Mouse (Mus musculus): ENCODE results near the gene Myct1.

Gene Myct1

GRCm38 (mm10) chr10:5593464-5593863, at the start of gene Myct1:
TSS of gene Myct1 (plus strand) at chr10:5593775.
- DNase-seq = no peak

GRCm38 (mm10) chr10:5546428-5546827, 47.1 kb upstream of the Myct1 start:
- no peak for DNase-seq

DNA sequence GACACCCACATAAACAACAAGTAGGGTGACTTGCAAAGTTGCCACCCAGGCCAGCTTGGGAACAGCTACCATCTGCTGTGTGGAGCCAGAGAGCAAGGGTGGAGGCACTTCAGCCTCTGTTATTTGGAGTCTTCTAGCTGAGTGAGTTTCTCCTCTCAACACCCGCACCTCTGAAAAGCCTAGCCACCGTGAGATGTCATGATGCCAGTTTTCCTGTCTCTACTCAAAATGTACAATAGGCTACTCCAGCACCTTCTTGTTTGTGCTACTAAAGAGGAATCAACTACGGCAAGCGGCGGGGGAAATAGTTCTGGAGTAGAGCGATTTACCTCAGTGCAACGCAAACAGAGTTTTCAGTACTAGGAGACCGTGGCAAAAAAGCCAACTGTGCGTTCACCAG, 45.8 kb upstream of the Myct1 start:
- DNase-seq = no peak

GRCm38 (mm10) chr10:5548651-5549050, 44.9 kb upstream of the Myct1 start:
- no peak for DNase-seq

DNA sequence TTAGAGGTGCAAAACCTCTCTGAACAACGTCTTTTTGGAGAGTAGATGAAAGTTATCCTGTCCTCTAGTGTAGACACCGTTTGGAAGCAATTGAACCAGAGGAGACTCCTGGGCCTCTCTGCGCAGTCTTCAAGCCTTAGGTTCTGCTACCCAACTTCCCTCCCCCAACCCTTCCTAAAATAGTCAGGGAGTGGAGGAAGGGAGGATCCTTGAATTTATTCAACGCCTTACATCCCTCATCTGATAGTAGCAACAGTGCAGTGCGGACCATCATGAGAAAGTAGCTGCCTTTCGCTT, 43.8 kb upstream of the Myct1 start:
- no peak for DNase-seq

DNA sequence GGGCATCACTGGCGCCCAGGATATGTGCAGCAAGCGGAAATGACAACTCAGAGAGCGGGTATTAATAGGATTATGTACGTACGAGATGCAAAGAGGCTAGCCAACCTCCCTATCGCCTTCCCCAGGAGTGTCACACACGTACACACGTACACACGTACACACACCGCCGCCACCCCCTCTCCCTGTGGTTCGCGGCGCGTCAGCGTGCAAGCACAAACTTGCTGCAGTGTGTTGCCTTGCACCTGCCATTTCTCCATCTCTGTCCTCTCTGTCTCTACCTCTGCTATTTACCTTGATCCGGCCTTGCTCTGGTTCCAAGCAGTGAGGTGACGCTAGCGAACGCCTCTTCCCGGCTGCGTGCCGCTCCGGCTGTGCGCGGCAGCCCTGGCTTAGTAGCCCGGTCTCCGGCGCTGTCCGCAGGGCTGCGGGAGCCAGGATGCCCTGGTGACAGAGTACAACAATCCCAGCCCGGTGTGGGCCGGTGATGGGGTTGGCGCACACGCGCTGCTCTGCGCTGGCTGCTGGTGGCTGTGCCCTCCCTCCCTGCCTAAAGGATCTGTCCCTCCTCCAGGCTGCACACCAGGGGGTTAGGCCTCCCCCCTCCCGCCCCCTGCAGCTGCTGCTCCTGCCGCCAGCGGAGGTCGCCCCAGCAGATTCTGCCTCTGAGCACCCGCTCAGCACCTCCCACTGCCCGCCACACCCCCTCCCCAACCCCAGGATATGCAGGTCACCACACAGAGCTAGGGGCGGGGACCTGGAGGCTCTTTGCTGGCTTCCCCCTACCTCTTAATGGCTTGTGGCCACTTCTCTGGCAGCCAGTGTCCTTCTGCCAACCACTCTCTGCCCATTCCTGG, 43.2 kb upstream of the Myct1 start:
- peak; percentile 68 for DNase-seq

GRCm38 (mm10) chr10:5551382-5551781, 42.2 kb upstream of the Myct1 start, which contains the start of gene Syne1:
TSS of gene Syne1 (minus strand) at chr10:5551482.
- no peak for DNase-seq

- DNase-seq = peak; percentile 29
Measured at GRCm38 (mm10) chr10:5554941-5555340, 38.6 kb upstream of the Myct1 start.

GRCm38 (mm10) chr10:5558808-5559207, 34.8 kb upstream of the Myct1 start:
- no peak for DNase-seq

DNA sequence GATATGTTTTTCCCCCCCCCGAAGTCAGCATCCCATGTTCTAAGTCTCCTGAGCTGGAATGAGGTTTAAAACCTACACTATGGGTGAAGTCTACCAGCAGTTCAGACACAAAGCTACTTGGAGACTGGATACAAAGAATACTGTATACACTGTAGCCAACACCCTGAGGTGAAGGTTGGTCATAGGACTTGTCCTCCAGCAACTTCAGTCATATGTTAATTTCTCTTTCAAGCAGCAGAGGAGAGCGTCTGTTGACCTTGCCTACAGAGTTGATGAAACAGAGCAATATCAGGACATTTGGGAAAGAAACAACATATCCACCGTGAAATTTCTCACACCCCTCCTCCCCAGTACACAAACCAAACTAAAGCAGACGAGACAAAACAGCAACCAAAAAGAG, 33.0 kb upstream of the Myct1 start:
- no peak for DNase-seq

DNA sequence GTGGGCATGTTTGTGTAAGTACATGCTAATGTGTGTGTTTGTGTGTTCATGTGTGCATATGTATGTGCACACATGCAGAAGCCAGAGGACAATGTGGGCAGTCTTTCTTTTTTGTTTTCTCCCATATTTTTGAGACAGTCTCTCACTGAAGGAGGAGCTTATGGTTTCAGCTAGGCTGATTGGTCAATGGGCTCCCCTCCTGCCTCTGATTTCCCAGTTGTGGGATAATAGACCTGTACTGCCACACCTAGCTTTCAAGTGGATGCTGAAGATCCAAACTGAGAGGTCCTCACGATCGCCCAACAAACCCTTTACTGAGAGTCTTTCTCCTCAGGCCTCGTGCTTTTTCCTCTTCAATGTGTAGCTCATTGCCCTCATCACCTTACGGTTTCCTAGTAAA, 31.9 kb upstream of the Myct1 start:
- DNase-seq = no peak

GRCm38 (mm10) chr10:5568991-5569390, 24.6 kb upstream of the Myct1 start:
- DNase-seq = peak; percentile 13

DNA sequence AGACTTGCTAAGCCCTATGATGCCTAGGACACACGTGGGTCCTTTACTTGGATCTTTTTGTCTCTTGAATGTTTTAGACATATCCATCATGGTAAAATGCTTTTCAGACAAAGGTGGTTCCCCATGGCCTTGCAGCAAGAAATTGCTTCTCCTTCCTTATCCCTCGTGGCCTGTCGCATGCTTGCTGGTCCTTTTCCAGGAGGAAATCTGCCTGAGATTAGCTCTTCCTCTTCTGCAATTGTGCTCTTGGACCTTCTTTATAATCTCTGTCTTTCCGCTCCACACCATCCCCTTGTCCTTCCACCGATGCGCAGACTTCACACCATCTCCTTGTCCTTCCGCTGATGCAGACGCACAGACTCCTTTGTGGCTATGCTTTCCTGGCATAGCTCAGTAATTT, 23.5 kb upstream of the Myct1 start:
- DNase-seq = no peak

- no peak for DNase-seq
Measured at GRCm38 (mm10) chr10:5571332-5571731, 22.2 kb upstream of the Myct1 start.

DNA sequence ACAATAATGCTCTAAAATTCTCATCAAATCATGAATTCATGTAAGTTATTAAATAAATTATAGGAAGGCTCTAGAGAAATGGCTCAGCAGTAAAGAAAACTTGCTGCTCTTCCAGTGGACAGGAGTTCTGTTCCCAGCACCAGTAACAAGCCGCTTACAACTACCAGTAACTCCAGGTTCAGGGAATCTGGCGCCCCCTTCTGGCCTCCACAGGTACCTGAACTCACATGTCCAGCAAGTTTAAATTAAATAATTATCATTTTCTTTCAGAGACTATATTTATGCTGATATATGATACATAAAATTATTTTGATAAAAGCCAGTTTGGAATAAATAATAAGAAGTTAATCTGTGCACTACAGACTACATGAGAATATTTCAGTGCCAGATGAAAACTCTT, 20.2 kb upstream of the Myct1 start:
- no peak for DNase-seq

DNA sequence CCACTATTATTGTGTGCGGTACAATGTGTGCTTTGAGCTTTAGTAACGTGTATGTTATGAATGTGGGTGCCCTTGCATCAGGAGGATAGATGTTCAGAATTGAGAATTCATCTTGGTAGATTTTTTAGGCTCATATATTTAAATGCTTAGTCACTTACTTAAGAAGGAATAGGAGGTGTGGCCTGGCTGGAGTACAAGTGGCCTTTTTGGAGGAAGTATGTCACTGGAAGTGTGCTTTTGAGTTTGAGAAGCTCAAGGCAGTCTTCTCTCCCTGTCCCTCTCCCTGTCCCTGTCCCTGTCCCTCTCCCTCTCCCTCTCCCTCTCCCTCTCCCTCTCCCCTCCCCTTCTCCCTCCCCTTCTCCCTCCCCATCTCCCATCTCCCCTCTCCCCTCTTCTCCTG, 2.5 kb upstream of the Myct1 start:
- DNase-seq = no peak

- no peak for DNase-seq
Measured at GRCm38 (mm10) chr10:5591996-5592395, 1.6 kb upstream of the Myct1 start.

DNA sequence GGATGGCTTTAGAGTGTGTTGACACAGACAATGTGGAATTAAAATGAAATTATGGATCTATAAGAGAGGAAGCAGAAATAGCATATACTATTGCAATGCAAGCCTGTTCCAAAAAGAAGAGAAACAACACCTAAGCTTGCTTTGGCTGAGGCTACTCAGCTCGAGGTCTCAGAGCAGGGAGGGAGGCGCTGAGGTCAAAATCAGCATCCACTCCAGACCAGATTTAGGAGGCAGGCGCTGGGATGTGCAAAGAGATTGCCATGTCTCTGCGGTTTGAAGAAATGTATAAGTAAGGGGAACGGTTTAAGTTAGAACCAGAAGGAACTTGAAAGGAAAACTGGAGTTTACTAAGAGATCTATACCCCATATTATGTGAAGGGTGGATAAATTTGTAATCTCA, 882 bp downstream of the Myct1 start:
- no peak for DNase-seq

DNA sequence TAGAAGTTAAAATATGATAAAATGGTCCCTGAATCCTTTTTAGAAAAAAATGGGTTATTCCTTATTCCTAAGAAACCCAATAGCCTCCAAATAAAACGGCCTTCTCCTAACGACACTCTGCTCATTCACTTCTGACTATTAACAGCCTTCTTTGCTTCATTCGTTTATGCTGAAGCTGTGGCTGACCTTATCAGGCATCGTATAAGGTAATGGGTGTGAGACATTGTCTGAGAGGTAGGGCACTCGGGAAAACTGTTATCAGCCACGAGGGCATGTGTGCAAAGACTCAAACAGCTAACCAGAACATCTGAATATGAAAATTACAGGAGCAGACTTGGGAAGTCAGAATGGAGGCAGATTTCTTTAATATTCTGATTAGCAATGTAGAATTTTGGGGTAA, 3.0 kb downstream of the Myct1 start:
- DNase-seq = no peak

DNA sequence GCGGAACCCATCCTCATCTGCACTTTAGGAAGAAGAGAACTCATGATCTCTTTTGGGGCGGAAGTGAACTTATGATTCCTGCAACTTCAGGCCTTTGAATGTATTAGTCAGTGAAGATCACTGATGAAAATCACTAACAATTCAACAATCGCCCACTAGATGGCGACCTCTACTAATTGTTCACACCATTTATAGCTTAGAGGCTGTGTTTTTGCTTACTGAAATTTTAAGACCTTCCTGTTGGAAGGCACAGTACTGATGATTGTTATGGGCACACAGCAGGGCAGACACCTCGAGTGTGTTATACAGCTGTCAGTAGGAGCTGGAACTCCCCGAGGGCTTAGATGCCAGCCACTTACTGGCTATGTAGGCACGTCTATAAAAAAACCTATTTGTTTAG, 6.5 kb downstream of the Myct1 start:
- peak; percentile 61 for DNase-seq

DNA sequence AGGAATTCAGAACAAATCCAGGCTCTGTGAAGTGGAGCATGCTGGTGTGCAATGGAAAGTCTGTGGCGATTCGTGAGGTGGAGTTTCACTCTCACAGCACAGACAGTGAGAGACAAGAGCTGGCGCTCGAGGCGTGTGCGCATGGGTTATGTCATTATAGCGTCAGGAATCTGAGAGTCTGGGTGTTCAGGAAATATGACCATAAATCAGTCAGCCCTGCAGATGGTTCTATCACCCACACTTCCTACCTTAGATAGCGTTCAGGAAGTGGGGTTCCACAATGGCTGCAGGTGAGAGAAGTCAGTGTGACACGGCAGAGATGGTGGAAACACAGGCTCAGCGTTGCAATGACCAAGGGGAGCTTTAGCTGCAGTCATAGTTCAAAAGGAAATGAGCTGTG, 9.9 kb downstream of the Myct1 start:
- DNase-seq = no peak

GRCm38 (mm10) chr10:5604371-5604770, 10.8 kb downstream of the Myct1 start:
- DNase-seq = no peak

DNA sequence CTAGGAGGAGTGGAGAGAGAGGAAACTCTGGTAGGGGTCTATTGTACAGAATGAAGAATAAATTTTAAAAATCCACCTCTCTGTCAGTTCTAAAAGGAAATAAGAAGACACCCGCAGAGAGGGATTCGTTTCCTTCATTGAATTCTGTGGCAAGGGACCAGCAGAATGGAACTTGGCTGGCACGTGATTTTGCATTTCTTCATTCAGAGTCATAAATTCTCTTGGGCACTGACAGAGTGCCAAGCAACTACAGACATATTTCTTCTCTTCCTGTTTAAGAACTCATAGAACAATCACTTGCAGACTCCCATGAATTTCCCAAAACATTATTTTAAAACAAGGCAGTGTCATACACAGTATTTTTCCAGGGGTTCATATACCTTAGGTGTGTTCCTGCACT, 15.3 kb downstream of the Myct1 start:
- no peak for DNase-seq

- DNase-seq = no peak
Measured at GRCm38 (mm10) chr10:5615186-5616040, 21.8 kb downstream of the Myct1 start.

Measured in right cerebral cortex, adult 18-20 months (tissue).